8 mouse cellular contexts compared by ENCODE assay signal in genomic region chr9:107399491-107399971, GRCm38 (mm10). TPM values are rescaled to one million over a fixed set of nuclear protein-coding genes. Genes with fewer than 3 reads are reported as not detected.
DNase-seq lines count a peak whose midpoint lies in the region; ATAC-seq and TF ChIP-seq lines count a peak whose summit lies in the region.

Gene Cacna2d2 (plus strand): TSS chr9:107399612.

- in situ Hi-C loops in ES-E14 (cut with MboI; ENCODE audit: low sequenced_read_pairs in 2 of 2, unreplicated experiment in 2 of 2) = no loop called here

- DNase-seq in ES-E14 (ENCODE audit: low read depth, low spot score) = peak; percentile 36
- DNase-seq in cerebellum, adult 11 months = peak; percentile 85
- DNase-seq in heart, postnatal 14 days = peak; percentile 56 to 69
- peak; percentile 68 to 78 for DNase-seq in kidney, postnatal 4 days
- DNase-seq in ovary, adult 18-20 months (ENCODE audit: low spot score) = peak; percentile 44

- H3K36me3 ChIP-seq in ES-E14 (ENCODE audit: control insufficient read depth, insufficient read depth, low read length, poor library complexity, severe bottlenecking) = no peaks in the 10 kb centered on the region
- no peaks in the 10 kb centered on the region for H3K36me3 ChIP-seq in forebrain, embryonic 15.5 days
- no peaks in the 10 kb centered on the region for H3K36me3 ChIP-seq in liver, embryonic 16.5 days (ENCODE audit: control insufficient read depth, insufficient read depth)

- peak; percentile 74 for ATAC-seq in forebrain, embryonic 15.5 days (replicated peaks)
- peak; percentile 24; the same call in 1 of the 2 replicates for ATAC-seq in liver, embryonic 16.5 days (ENCODE audit: low read depth)
- ATAC-seq in activated CD4-positive, CD25-positive, alpha-beta regulatory T cell, adult 4 months = no peak

- H3K9me3 ChIP-seq in ES-E14 (ENCODE audit: control insufficient read depth, insufficient read depth, low read depth, low read length) = no peaks in the 10 kb centered on the region
- no peaks in the 10 kb centered on the region for H3K9me3 ChIP-seq in forebrain, embryonic 15.5 days
- no peaks in the 10 kb centered on the region for H3K9me3 ChIP-seq in liver, embryonic 16.5 days (replicated peaks; ENCODE audit: control insufficient read depth, low read length)

- peaks cover 47% of the 10 kb centered on the region; the same call in 1 of the 2 replicates for H3K27me3 ChIP-seq in forebrain, embryonic 15.5 days
- H3K27me3 ChIP-seq in liver, embryonic 16.5 days (ENCODE audit: control insufficient read depth, insufficient read depth, low read depth, low read length) = peaks cover 69% of the 10 kb centered on the region

- peak within 1 kb of the TSS; percentile 78 for H3K9ac ChIP-seq in ES-E14 (ENCODE audit: insufficient read depth, low read depth, low read length, poor library complexity, severe bottlenecking)
- peak within 1 kb of the TSS; percentile 76 for H3K9ac ChIP-seq in forebrain, embryonic 15.5 days (replicated peaks)
- H3K9ac ChIP-seq in liver, embryonic 16.5 days (ENCODE audit: low read depth, low read length) = no peak within 1 kb of the TSS

- H3K4me2 ChIP-seq in forebrain, embryonic 15.5 days (replicated peaks) = peak within 1 kb of the TSS; percentile 99
- peak within 1 kb of the TSS; percentile 63 for H3K4me2 ChIP-seq in liver, embryonic 16.5 days (ENCODE audit: low read depth, low read length)

- peaks cover 0 to 5% of the 10 kb centered on the region in 2 experiments; a peak in 2 of 4 replicates for H3K4me1 ChIP-seq in ES-E14 (ENCODE audit: control insufficient read depth in 2 of 2, insufficient read depth in 2 of 2, low read length in 2 of 2, poor library complexity in 1 of 2)
- peaks cover 42% of the 10 kb centered on the region for H3K4me1 ChIP-seq in forebrain, embryonic 15.5 days
- H3K4me1 ChIP-seq in liver, embryonic 16.5 days (ENCODE audit: control insufficient read depth, low read depth, low read length) = no peaks in the 10 kb centered on the region

- peak within 1 kb of the TSS; percentile 86 to 93 for H3K4me3 ChIP-seq in ES-E14 (ENCODE audit: insufficient read depth in 1 of 2, low read depth in 1 of 2, low read length in 2 of 2, poor library complexity in 1 of 2, severe bottlenecking in 1 of 2)
- peak within 1 kb of the TSS; percentile 89 for H3K4me3 ChIP-seq in forebrain, embryonic 15.5 days
- H3K4me3 ChIP-seq in liver, embryonic 16.5 days (ENCODE audit: low read depth, low read length) = peak within 1 kb of the TSS; percentile 47

- intact Hi-C loops in heart, postnatal 14 days (cut with DNase I) = no loop called here

- H3K27ac ChIP-seq in ES-E14 (ENCODE audit: insufficient read depth, low read depth, low read length, poor library complexity, severe bottlenecking) = no peak within 1 kb of the TSS
- H3K27ac ChIP-seq in forebrain, embryonic 15.5 days (replicated peaks) = peak within 1 kb of the TSS; percentile 56
- no peak within 1 kb of the TSS for H3K27ac ChIP-seq in liver, embryonic 16.5 days (ENCODE audit: low read length)

- 2% methylated on average over 31 of the region's 54 CpGs for WGBS in forebrain, embryonic 15.5 days
- WGBS in liver, embryonic 16.5 days (ENCODE audit: insufficient replicate concordance) = under 1% methylated on average over 45 of the region's 54 CpGs

TF ChIP-seq in ES-E14, 5 proteins besides CTCF, POLR2A, EP300 and RAD21:
- TF ChIP-seq ZC3H11A (IDR thresholded peaks at IDR 0.05; ENCODE audit: borderline replicate concordance, low read depth, low read length) = no peak
- no peak for TF ChIP-seq MAFK (IDR thresholded peaks at IDR 0.05; ENCODE audit: insufficient read depth, low read depth, low read length)
- TF ChIP-seq ZNF384 (IDR thresholded peaks at IDR 0.05; ENCODE audit: low read depth, low read length) = no peak
- no peak for TF ChIP-seq CHD2 (IDR thresholded peaks at IDR 0.05; ENCODE audit: low read depth, low read length)
- TF ChIP-seq HCFC1 (IDR thresholded peaks at IDR 0.05; ENCODE audit: borderline replicate concordance, insufficient read depth, low read length) = no peak

RNA-seq across cellular contexts. Expression of gene Cacna2d2, which starts in this region (rescaled TPM):
- 0.85 and 2.4 TPM in 2 replicates for total RNA-seq in ES-E14 (2012; rRNA removed)
- 3.9 and 4.2 TPM in 2 replicates for polyA plus RNA-seq in forebrain, embryonic 15.5 days (2015; fragmentation: Nextera tagmentation; extraction: Ambion mirVana)
- total RNA-seq in heart, postnatal 14 days (2021) = 10 to 100 TPM in 1 of 2 experiments, 1 to 10 TPM in 1; 5.0 to 10.5 TPM
- not detected in 2 replicates for polyA plus RNA-seq in liver, embryonic 16.5 days (2015; fragmentation: Nextera tagmentation; extraction: Ambion mirVana)
- polyA plus RNA-seq in activated CD4-positive, CD25-positive, alpha-beta regulatory T cell, adult 4 months (2017; shearing (Covaris generic)) = under 1 TPM; 0.16 to 0.41 TPM

Comparison
In these comparisons a context has a peak if more than half of its experiments do, and no peak if none do; other contexts are left out.
1. Peak in ATAC-seq, H3K4me3 ChIP-seq and H3K4me2 ChIP-seq in liver, embryonic 16.5 days; RNA of the gene not detected or under 1 TPM.